Mouse (Mus musculus) Patski (cell line): ENCODE results near the gene Akr1c20. TPM values are rescaled to one million over a fixed set of nuclear protein-coding genes. Genes with fewer than 3 reads are reported as not detected.

Source experiments
- ATAC-seq: fragments of 100-300 bp; one replicate; pipeline ENCODE4 v1.8.0; 2021
- CTCF ChIA-PET: fragments of 350-600 bp; sonication (Branson Sonifier 250); formaldehyde crosslinking; loops from one replicate; lab custom pipeline; 2022; ENCODE audit warnings: inconsistent platforms; lab: Charles Lee
- POLR2A ChIA-PET: fragments of 350-600 bp; sonication (Branson Sonifier 250); formaldehyde crosslinking; loops from one replicate; lab custom pipeline; 2022; ENCODE audit warnings: antibody characterized with exemption, inconsistent platforms; lab: Charles Lee
- DNase-seq: peaks from one replicate; pipeline ENCODE4 v3.0.0-alpha.2; 2011; ENCODE audit warnings: low read depth, low spot score
- H3K27me3 ChIP-seq: fragments of 371-371 bp; one replicate; pipeline ENCODE4 v1.5.1; 2021
- CTCF ChIP-seq: fragments of 100-300 bp; IDR thresholded peaks from one replicate; pipeline ENCODE4 v1.5.1; 2021
- in situ Hi-C: fragments of 300-500 bp; cut with MboI; formaldehyde crosslinking; loops from 3 replicates; pipeline ENCODE4 v1.11.1; 2018; ENCODE audit warnings: low pct_unique_long_range_greater_than_20kb, mixed read lengths
- polyA plus RNA-seq: library from polyadenylated mRNA; unstranded; gene quantifications from one replicate; pipeline ENCODE4 v1.2.3, GENCODE M21; 2021

Akr1c20 gene
- polyA plus RNA-seq, result 0.45 TPM

DNA sequence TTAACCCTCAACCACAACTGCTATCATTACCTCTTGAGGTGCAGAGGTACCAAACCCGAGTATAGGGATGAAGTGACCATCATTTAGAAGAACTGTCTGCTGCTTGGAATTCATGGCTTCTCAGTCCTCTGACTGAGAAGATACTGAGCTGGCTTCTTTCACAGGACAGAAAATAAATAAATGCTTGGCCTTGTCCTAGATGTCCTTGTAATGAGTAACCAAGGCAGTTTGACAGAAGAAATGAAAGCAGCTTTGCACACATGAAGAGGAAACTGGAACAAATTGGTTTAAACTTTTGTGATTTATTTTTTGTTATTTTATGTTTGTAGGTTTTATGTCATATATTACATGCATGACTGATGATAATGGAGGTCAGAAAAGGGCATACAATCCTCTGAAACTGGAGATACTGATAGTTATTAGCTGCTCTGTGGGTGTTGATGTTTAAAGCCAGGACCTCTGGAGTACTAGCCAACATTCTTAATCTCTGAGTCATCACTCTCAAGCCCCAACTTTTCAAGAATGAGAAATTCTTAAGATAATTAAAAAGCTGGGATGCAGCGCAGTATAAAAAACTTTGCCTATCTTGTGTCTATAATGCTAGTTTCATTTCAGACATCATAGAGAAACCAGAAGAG, at the start of gene Akr1c20:
TSS of gene Akr1c20 (minus strand) at position 145 of the 638 bp plus-strand sequence.
- in situ Hi-C loops, result no loop called here
- ChIA-PET POLR2A (interaction anchor here (0.5 kb wide), 1 partner anchor 30 kb away, joined by 3 read pairs; no protein-coding TSS in a partner anchor), CTCF (no interaction called here)
- H3K27me3 ChIP-seq, result no peaks in the 10 kb centered on the region
- DNase-seq (peak; percentile 43), ATAC-seq (peak; percentile 85)
- no peak for TF ChIP-seq CTCF

- no peak for TF ChIP-seq CTCF
- ChIA-PET CTCF (interaction anchor here (0.9 kb wide), 1 partner anchor 9 kb away, joined by 4 read pairs; no protein-coding TSS in a partner anchor), POLR2A (interaction anchor here (1.0 kb wide), 1 partner anchor 11 kb away, joined by 3 read pairs; no protein-coding TSS in a partner anchor)
- H3K27me3 ChIP-seq, result no peaks in the 10 kb centered on the region
- ATAC-seq, result no peak
- DNase-seq, result no peak
- in situ Hi-C loops, result no loop called here
These were observed 42.9 kb upstream of the Akr1c20 start for GRCm38 (mm10) chr13:4565996-4566395.

- no peak for TF ChIP-seq CTCF
- CTCF ChIA-PET, result no interaction called here
- peaks cover 8% of the 10 kb centered on the region for H3K27me3 ChIP-seq
- ATAC-seq (no peak), DNase-seq (no peak)
- POLR2A ChIA-PET, result no interaction called here
- in situ Hi-C loops, result no loop called here
These were observed 37.4 kb upstream of the Akr1c20 start for GRCm38 (mm10) chr13:4560500-4560899.

DNA sequence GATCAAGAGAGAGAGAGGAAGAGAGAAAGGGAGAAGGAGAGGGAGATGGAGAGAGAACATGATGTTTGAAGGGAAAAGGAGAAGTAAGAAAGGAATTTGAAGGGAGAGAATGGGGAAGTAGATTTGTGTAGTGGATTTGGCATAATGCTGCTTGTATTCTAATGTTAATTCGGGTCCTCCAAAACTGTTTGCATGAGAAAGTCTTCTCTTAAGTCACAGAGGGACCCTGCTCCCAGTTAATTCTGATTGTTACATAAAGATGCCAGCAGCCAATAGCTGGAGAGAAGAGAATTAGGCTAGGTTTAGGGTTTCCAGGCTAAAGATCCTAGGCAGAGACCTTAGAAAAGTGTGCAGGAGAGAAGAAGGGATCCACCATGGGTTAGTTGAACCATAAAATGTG, 36.0 kb upstream of the Akr1c20 start:
- in situ Hi-C loops, result no loop called here
- H3K27me3 ChIP-seq, result peaks cover 8% of the 10 kb centered on the region
- POLR2A ChIA-PET, result no interaction called here
- CTCF ChIA-PET, result no interaction called here
- no peak for TF ChIP-seq CTCF
- ATAC-seq, result no peak
- DNase-seq, result no peak

- no peaks in the 10 kb centered on the region for H3K27me3 ChIP-seq
- ChIA-PET CTCF (no interaction called here), POLR2A (no interaction called here)
- TF ChIP-seq CTCF, result no peak
- in situ Hi-C loops, result no loop called here
- DNase-seq, result no peak
- no peak for ATAC-seq
These were observed 8.3 kb downstream of the Akr1c20 start for GRCm38 (mm10) chr13:4514811-4515210.

DNA sequence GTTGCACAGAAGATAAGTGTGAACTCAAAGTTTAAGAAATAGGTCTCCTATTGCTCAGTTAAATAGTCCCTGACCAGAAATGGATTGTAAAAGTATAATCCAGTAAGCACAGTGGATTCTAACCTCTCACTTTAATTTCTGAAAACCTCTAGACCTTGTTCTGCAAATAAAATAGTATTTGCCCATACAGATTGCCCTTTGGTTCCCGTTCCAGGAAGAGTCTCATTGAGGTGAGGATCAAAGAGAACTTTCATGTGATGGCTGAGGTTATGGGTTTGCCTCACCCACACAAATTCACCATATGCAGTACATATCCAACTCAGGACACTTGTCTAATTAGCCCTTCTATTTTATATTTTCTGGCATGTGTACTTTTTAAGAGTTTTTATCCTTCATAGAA, 55.2 kb downstream of the Akr1c20 start:
- no peak for TF ChIP-seq CTCF
- DNase-seq (no peak), ATAC-seq (no peak)
- POLR2A ChIA-PET, result no interaction called here
- in situ Hi-C loops, result no loop called here
- CTCF ChIA-PET, result no interaction called here
- no peaks in the 10 kb centered on the region for H3K27me3 ChIP-seq

DNA sequence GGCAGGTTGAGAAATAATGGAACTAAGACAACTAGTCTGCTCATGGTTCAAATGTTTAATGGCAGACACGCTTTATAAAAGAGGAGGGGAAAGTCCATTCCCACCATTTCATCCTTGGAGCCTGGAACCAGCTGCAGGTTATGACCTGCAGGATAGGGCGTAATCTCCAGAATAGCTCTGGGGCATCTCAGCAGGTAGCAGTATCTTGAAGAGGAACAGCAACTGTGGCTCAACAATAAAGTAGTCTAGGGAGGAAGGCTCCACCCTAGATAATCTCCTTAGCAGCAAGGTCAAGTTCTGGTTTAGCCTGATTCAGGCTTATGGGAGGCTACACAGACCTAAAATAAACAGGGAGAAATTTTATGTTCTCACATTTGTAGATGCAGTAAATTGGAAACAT, 57.5 kb downstream of the Akr1c20 start:
- ATAC-seq, result no peak
- H3K27me3 ChIP-seq, result no peaks in the 10 kb centered on the region
- in situ Hi-C loops, result no loop called here
- ChIA-PET POLR2A (no interaction called here), CTCF (no interaction called here)
- TF ChIP-seq CTCF, result no peak
- DNase-seq, result no peak

Other genes starting within 250 kb of the Akr1c20 start
- 4.1 TPM for gene Akr1c12, start 243.9 kb downstream of the Akr1c20 start, polyA plus RNA-seq
- not detected for gene Akr1c6, start 89.0 kb downstream of the Akr1c20 start, polyA plus RNA-seq
- 0.06 TPM for gene Akr1c21, start 50.7 kb upstream of the Akr1c20 start, polyA plus RNA-seq
- gene Akr1e1, start 85.8 kb upstream of the Akr1c20 start, polyA plus RNA-seq, result 34.3 TPM